Mouse (Mus musculus) colon, adult 2 months (tissue): ENCODE measurements around the gene Nip7. TPM values are rescaled to one million over a fixed set of nuclear protein-coding genes. Genes with fewer than 3 reads are reported as not detected.

Source experiments
- polyA plus RNA-seq: library from polyadenylated mRNA; depleted of rRNA; stranded (reverse); fragments of >200 nt; gene quantifications from 2 replicates; pipeline ENCODE4 v1.2.3, GENCODE M21; 2012; rRNA removed

Gene Nip7
- polyA plus RNA-seq, result 16.5 and 23.6 TPM in 2 replicates

DNA sequence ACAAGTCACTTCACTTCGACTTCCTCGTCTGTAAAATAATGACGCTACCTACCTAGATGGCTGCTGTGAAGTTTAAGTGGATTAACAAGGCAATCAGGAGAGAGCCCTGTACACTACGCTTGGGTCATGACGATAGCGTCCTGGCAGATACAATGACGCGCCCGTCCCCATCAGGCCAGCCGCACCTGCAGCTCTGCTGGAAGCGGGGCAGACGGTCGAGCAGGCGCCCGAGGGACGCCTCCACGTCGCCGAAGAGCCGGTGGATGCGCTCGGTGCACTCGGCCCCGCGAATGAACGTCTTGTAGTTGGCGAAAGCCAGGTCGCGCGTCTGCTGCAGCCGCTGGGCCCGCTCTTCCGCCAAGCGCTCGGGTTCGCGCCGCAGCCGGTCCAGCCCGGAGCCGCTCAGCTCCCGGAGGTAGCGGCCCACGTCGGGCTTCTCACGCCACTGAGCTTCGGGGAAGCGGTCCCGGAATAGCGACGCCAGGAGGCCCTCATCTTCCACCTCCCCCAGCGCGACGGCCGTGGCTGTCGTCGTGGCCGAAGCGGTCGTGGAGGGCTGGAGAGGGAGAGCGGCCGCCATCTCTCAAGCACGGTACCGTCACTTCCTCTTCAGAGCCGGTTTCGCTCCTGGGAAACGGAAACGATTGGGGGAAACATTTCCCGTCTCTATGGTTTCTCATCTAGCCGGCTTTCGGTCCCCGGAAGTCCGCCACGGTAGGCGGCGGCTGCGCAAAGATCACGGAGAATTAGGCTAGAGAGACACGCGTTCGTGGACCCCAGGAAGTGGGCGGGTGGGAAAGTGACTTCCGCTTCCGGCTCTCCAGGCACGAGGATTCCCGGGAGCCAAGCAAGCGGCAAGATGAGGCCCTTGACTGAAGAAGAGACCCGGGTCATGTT, at the start of gene Nip7, which contains the start of gene Cog8:
Gene Nip7 (plus strand): TSS at position 802 of the 897 bp plus-strand sequence.
Gene Cog8 (minus strand): TSS at position 614 of the 897 bp plus-strand sequence.

DNA sequence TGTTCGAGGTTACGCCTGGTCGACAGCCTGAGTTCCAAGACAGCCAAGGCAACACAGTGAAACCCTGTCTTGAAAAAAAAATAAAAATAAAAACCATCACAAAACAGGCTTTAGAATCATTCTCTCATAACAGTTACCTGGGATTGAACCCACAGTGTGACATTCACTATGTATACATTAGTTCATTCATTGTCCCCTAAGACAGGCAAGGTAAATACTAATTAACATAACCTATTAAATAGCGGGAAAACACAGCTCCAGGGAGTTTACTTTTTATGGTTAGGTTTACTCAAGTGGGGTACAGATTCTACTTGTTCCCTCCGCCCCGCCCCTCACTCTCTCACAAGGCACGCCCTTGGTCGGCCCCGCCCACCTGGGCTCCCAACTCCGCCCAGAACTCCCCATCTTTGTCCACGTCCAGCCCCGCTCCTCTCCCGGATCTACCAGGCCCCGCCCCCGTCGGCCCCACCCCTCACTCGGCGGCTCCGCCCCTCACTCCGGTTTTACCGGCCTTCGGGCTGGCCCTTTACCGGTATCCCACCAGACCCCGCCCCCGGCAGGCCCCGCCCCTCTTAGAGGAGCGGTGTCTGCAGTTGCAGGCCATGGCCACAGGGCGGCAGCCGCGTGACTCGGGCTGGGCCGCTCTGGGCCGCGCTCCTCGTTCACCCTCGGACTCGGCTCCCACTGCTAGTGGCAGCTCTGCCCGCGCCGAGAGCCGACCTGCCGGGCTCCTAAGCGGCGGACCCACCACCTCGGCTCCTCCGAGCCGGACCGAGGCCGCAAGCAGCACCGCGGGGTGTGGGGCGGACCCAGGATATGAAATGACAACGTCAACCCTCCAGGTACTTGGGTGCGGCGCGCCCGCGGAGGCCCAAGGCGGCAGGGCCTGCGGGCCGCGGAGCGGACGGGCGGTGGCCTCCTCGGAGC, 25.8 kb upstream of the Nip7 start, which contains the start of gene Vps4a:
Gene Vps4a (plus strand): TSS at position 573 of the 927 bp plus-strand sequence.

DNA sequence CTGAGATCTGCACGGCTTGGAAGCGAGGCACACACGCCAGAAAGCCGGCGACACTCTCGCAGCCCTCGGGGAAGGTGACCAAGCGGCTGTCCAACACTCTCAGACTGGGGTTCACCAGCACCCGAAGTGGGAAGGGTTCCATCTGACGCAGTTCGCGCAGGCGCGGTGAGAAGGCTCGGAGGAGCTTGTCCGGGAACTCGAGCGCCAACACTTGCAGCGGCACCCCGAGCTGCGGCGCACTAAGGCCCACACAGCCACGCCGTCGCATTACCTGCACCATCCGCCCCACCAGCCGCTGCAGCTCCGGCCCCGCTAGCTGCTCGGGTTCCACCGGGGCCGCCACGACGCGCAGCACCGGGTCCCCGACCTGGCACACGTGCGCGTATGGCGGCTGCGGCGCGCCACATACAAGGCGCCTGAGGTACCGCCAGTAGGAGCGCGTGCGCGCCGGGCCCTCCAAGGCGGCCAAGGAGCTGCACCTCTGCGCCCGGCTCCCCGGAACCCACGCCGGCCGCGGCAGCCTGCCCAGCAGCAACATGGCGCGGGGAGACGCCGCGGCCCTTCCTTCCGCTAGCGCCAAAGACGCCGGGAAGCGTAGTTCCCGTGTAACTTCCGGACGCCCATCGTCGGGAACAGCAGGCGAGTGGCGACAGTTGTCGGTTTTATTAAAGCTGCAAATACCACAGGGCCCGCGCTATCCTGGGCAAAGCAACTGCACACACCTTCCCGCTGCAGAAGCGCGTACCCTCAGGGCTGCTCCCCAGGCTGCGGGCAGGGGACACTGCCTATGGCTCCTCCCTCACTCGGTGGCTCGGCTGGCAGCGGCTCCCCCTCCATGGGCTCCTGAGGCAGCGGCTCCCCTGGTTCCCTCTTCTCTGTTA, 8.4 kb upstream of the Nip7 start, which contains the start of gene Pdf:
Gene Pdf (minus strand): TSS at position 554 of the 881 bp plus-strand sequence.

GRCm38 (mm10) chr8:107065511-107066496, 9.1 kb downstream of the Nip7 start, which contains the start of gene Tmed6:
TSS of gene Tmed6 (minus strand) at chr8:107065644.

GRCm38 (mm10) chr8:107096366-107097036, 39.8 kb downstream of the Nip7 start, which contains the start of gene Terf2:
TSS of gene Terf2 (minus strand) at chr8:107096547.

Other genes starting within 250 kb of the Nip7 start
- gene Has3, start 186.6 kb upstream of the Nip7 start, polyA plus RNA-seq, result 0.55 and 0.68 TPM in 2 replicates
- 10.9 and 12.7 TPM in 2 replicates for gene Utp4, start 163.2 kb upstream of the Nip7 start, polyA plus RNA-seq
- gene Sntb2, start 121.1 kb upstream of the Nip7 start, polyA plus RNA-seq, result 4.1 and 4.4 TPM in 2 replicates
- 17.9 and 21.2 TPM in 2 replicates for gene Vps4a, start 25.7 kb upstream of the Nip7 start, polyA plus RNA-seq
- 45.9 and 59.2 TPM in 2 replicates for gene Pdf, start 8.3 kb upstream of the Nip7 start, polyA plus RNA-seq
- 28.2 and 31.2 TPM in 2 replicates for gene Cog8, start 188 bp upstream of the Nip7 start, polyA plus RNA-seq
- 3.2 and 5.4 TPM in 2 replicates for gene Tmed6, start 8.8 kb downstream of the Nip7 start, polyA plus RNA-seq
- gene Terf2, start 39.7 kb downstream of the Nip7 start, polyA plus RNA-seq, result 6.1 and 6.8 TPM in 2 replicates
- 102 and 106 TPM in 2 replicates for gene Cyb5b, start 93.8 kb downstream of the Nip7 start, polyA plus RNA-seq
- 8.4 and 8.9 TPM in 2 replicates for gene Nfat5, start 236.6 kb downstream of the Nip7 start, polyA plus RNA-seq